Mouse (Mus musculus) hindbrain, embryonic 13.5 days (tissue): ENCODE measurements at regions not wholly inside any gene's neighbourhood (a gene's known extent, or its start where the extent isn't known, plus 50 kb on each side); places are given as distances from the start of the nearest gene placed in this dataset.
A peak's percentile ranks its signal among the peaks of the same experiment; 100 is the strongest.

Experiments used
- ATAC-seq: fragments of 200-750 bp; cut with Nextera tagmentation; 2 replicates; pipeline ENCODE4 v1.8.0; 2017; ENCODE audit warnings: moderate TSS enrichment; ENCODE audit not compliant: low FRiP score
- H3K27ac ChIP-seq: fragments of 300-500 bp; sonication (generic); 2 replicates; pipeline ENCODE4 v1.5.1; 2015; ENCODE audit warnings: inconsistent platforms, mild to moderate bottlenecking, moderate library complexity
- H3K27me3 ChIP-seq: fragments of 300-500 bp; sonication (generic); 2 replicates; pipeline ENCODE4 v1.6.1; 2015; ENCODE audit warnings: mild to moderate bottlenecking, inconsistent platforms
- H3K36me3 ChIP-seq: fragments of 300-500 bp; sonication (generic); 2 replicates; pipeline ENCODE4 v1.6.1; 2015; ENCODE audit warnings: mild to moderate bottlenecking, inconsistent platforms
- H3K4me1 ChIP-seq: fragments of 300-500 bp; sonication (generic); replicated peaks from 2 replicates; pipeline ENCODE4 v1.6.1; 2015; ENCODE audit warnings: inconsistent platforms
- H3K4me2 ChIP-seq: fragments of 300-500 bp; sonication (generic); 2 replicates; pipeline ENCODE4 v1.6.1; 2015; ENCODE audit warnings: inconsistent platforms, mild to moderate bottlenecking, moderate library complexity
- H3K4me3 ChIP-seq: fragments of 300-500 bp; sonication (generic); 2 replicates; pipeline ENCODE4 v1.5.1; 2015; ENCODE audit warnings: mild to moderate bottlenecking, inconsistent platforms
- H3K9ac ChIP-seq: fragments of 300-500 bp; sonication (generic); 2 replicates; pipeline ENCODE4 v1.6.1; 2015; ENCODE audit warnings: mild to moderate bottlenecking, inconsistent platforms
- H3K9me3 ChIP-seq: fragments of 300-500 bp; sonication (generic); 2 replicates; pipeline ENCODE4 v1.6.1; 2016; ENCODE audit warnings: inconsistent platforms
- WGBS: fragments of 180-500 bp; shearing (Covaris S2); methylation state at CpG from one replicate; pipeline ENCODE4 v1.1.7; 2015; 5-methylcytosine and 5-hydroxymethylcytosine counted together

DNA sequence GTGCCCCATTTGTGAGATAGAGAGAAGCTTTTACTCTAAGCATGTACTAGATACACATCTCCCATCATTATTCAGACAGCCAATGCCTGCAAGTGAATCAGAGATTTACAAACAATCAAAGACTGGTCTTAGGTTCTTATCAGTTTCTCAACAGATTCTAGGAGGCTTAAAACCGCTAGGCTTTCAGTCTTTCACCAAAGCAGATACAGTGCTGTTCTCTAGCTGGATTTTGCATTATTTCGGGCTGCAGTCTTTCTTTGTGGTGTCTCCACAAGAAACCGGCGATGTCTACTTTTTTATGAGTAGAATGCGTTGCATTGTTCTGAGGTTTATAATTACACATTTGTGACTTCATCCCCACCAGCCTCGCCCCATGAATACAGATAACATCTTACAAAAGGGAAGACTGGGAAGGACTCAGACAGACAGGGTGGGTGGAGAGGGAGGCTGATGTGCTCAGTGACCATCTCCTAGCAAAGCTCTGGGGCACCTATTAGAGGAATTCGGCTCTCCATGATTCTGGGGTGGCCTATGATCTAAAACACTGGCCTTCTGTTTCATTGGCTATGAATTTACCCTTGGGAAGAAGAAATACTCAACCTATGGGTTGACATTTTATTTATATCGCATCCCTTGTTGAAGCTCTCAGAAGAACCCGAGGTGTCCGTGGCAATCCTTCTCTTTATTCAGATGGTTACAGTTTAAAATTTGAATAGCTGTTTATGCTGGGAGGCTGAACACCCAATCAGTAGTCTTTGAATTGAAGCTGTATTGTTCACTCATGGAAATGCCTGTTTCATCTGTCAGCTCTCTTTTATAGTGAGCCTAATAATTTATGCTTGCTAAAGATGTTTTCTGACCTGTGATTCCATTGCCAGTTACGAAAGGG lies 343.8 kb downstream of the Tmem161b start:
- peaks cover 14% of the 10 kb centered on the region for H3K4me1 ChIP-seq
- H3K4me3 ChIP-seq, result no peak overlapping the region
- peak; percentile 93 for ATAC-seq
- H3K9ac ChIP-seq, result no peak overlapping the region
- H3K27ac ChIP-seq, result peak overlapping the region; percentile 84
- peak overlapping the region; percentile 33; the same call in 1 of the 2 replicates for H3K4me2 ChIP-seq
- H3K27me3 ChIP-seq, result no peaks in the 10 kb centered on the region
- H3K9me3 ChIP-seq, result no peaks in the 10 kb centered on the region
- no peaks in the 10 kb centered on the region for H3K36me3 ChIP-seq
- WGBS, result 28% methylated on average over 11 of the region's 11 CpGs

DNA sequence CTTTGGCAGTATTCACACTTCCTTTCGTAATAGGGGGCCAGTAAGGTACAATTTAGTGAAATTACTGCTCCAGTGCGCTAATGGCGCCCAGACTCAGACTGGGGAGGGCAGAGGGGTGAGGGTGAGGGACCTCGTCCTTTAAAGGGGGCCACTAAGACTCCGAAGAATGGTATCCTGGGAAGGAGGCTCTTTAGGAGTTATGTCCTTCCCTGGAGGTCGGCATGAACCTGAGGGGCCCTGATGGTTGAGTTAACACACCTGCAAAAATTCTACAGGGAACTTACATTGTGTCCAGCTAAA lies 344.4 kb downstream of the Tmem161b start:
- ATAC-seq, result peak; percentile 55
- Histone ChIP-seq H3K4me1 (peaks cover 17% of the 10 kb centered on the region), H3K36me3 (no peaks in the 10 kb centered on the region), H3K9ac (no peak overlapping the region), H3K27ac (peak overlapping the region; percentile 84), H3K9me3 (no peaks in the 10 kb centered on the region), H3K4me2 (peak overlapping the region; percentile 33; the same call in 1 of the 2 replicates), H3K27me3 (no peaks in the 10 kb centered on the region), H3K4me3 (no peak overlapping the region)
- 41% methylated on average over 6 of the region's 6 CpGs for whole genome bisulfite sequencing

DNA sequence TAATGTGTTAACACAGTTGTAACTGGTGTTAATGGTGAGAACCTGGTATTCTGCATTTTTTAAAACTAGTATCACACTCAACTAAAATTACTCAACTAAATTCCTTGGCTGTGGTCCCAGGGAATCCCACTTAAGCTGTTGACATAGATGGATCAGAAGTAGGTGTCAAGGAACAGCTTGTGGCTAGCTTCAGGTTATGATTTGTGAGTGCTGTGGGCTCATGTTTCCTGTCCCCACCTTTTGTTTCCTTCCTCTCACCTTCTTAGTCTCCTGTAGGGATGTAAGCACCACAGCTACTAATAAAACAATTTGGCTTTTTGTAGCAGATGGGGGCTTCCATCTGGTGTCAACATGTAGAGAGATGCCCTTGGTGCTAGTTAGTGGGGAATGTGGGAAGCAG lies 347.3 kb downstream of the Tmem161b start:
- ATAC-seq, result no peak
- Histone ChIP-seq H3K27me3 (no peaks in the 10 kb centered on the region), H3K27ac (peak overlapping the region; percentile 66), H3K4me1 (peaks cover 21% of the 10 kb centered on the region), H3K4me2 (no peak overlapping the region), H3K9me3 (no peaks in the 10 kb centered on the region), H3K36me3 (no peaks in the 10 kb centered on the region), H3K9ac (no peak overlapping the region), H3K4me3 (no peak overlapping the region)

DNA sequence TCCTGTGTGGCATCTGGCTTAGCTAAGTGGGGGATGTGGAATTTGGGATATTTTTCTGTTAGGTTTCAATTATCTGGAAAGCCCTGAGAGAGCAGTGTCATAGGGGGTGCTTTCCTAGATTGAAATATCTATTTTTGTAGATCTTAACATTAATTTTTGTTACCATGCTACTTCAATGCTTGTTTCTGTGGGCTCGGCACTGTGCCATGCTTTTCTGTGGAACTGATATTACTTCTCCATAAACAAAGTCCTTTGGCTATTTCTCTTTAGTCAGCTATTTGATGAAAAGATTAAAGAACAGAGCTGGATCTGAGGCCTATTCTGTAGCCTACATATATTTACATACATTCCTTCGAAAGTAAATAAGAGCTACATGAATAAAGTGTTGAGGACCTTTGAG lies 348.1 kb downstream of the Tmem161b start:
- peaks cover 21% of the 10 kb centered on the region for H3K4me1 ChIP-seq
- 41% methylated on average over 2 of the region's 2 CpGs for WGBS
- no peak overlapping the region for H3K4me2 ChIP-seq
- no peaks in the 10 kb centered on the region for H3K9me3 ChIP-seq
- no peak overlapping the region for H3K9ac ChIP-seq
- peak overlapping the region; percentile 79 for H3K27ac ChIP-seq
- no peaks in the 10 kb centered on the region for H3K27me3 ChIP-seq
- H3K4me3 ChIP-seq, result no peak overlapping the region
- ATAC-seq, result no peak
- no peaks in the 10 kb centered on the region for H3K36me3 ChIP-seq

GRCm38 (mm10) chr13:84570984-84571844 lies 349.1 kb downstream of the Tmem161b start:
- Histone ChIP-seq H3K27me3 (no peaks in the 10 kb centered on the region), H3K4me2 (peak overlapping the region; percentile 33), H3K9me3 (no peaks in the 10 kb centered on the region), H3K27ac (peak overlapping the region; percentile 79), H3K9ac (no peak overlapping the region), H3K4me1 (peaks cover 16% of the 10 kb centered on the region), H3K36me3 (no peaks in the 10 kb centered on the region), H3K4me3 (no peak overlapping the region)
- WGBS, result 3% methylated on average over 10 of the region's 10 CpGs
- peak; percentile 97 for ATAC-seq

DNA sequence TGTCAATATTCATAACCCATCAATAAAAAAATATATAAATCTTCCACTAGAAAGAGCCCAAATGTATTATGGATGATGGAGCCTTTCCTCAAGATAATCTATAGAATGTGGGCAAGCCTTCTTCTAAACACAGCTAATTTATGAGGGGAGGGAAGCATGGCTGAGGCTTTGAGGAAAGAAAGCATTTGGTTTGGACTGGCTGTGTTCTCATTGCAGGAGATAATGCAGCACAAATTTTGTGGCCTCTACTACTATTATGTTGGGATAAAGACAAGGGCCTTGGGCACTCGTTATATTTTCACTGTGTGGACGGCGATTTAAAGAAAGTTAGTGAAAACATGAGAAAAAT lies 349.7 kb downstream of the Tmem161b start:
- H3K36me3 ChIP-seq, result no peaks in the 10 kb centered on the region
- peak; percentile 62 for ATAC-seq
- H3K9me3 ChIP-seq, result no peaks in the 10 kb centered on the region
- no peaks in the 10 kb centered on the region for H3K27me3 ChIP-seq
- H3K4me1 ChIP-seq, result peaks cover 12% of the 10 kb centered on the region
- H3K4me2 ChIP-seq, result peak overlapping the region; percentile 33; the same call in 1 of the 2 replicates
- no peak overlapping the region for H3K4me3 ChIP-seq
- 20% methylated on average over 3 of the region's 3 CpGs for WGBS
- no peak overlapping the region for H3K9ac ChIP-seq
- peak overlapping the region; percentile 79 for H3K27ac ChIP-seq

GRCm38 (mm10) chr13:84572231-84572630 lies 350.1 kb downstream of the Tmem161b start:
- H3K4me1 ChIP-seq, result peaks cover 12% of the 10 kb centered on the region
- 69% methylated on average over 2 of the region's 2 CpGs for WGBS
- H3K4me3 ChIP-seq, result no peak overlapping the region
- H3K9ac ChIP-seq, result no peak overlapping the region
- H3K9me3 ChIP-seq, result no peaks in the 10 kb centered on the region
- peak overlapping the region; percentile 79; the same call in 1 of the 2 replicates for H3K27ac ChIP-seq
- ATAC-seq, result no peak
- H3K4me2 ChIP-seq, result no peak overlapping the region
- H3K27me3 ChIP-seq, result no peaks in the 10 kb centered on the region
- H3K36me3 ChIP-seq, result no peaks in the 10 kb centered on the region

DNA sequence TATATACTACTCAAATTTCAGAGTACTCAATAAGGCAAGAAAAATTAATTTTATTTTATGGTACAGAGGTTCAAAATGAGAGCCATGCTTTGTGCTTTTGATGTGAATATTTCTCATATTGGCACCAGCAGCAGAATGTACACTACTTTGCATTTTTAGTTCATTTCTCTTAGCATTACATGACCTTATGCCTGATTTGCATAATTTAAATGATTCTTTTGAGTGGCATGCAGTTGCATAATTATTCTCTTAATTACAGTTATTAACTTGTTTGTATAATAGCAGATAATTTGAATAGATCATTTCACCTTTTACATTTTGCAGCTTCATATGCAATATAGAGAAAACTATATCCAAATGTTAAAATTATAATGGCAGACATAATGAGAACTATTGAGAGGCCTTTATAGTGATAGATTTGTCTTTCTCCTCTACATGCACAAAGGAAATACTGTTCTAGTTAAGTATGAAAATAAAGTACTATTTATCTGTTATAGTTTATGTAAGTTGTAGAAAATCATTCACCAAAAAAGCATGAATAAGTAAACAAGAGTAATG lies 374.6 kb downstream of the Tmem161b start:
- Histone ChIP-seq H3K4me1 (no peaks in the 10 kb centered on the region), H3K9ac (no peak overlapping the region), H3K27ac (no peak overlapping the region), H3K9me3 (no peaks in the 10 kb centered on the region), H3K4me2 (no peak overlapping the region), H3K27me3 (no peaks in the 10 kb centered on the region), H3K4me3 (no peak overlapping the region), H3K36me3 (no peaks in the 10 kb centered on the region)
- ATAC-seq, result no peak

DNA sequence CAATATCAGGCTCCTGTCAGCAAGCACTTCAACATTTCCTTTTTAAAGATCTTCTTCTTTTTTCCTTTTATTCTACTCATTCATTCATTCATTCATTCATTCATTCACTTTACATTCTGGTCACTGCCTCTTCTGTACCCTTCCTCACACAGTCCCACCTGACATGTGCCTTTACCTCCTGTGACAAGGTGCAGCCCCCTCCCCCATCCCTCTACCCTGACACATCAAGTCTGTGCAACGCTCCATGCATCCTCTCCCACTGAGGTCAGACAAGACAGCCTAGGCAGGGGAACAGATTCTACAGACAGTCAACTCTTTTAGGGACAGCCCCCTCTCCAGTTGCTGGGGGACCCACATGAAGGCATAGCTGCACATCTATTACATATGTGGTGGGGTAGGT lies 380.5 kb downstream of the Tmem161b start:
- no peaks in the 10 kb centered on the region for H3K4me1 ChIP-seq
- H3K4me3 ChIP-seq, result no peak overlapping the region
- peaks cover 9% of the 10 kb centered on the region; the same call in 1 of the 2 replicates for H3K9me3 ChIP-seq
- no peak overlapping the region for H3K27ac ChIP-seq
- no peaks in the 10 kb centered on the region for H3K36me3 ChIP-seq
- 97% methylated on average over 1 of the region's 1 CpGs for WGBS
- no peak overlapping the region for H3K4me2 ChIP-seq
- ATAC-seq, result no peak
- H3K9ac ChIP-seq, result no peak overlapping the region
- no peaks in the 10 kb centered on the region for H3K27me3 ChIP-seq

GRCm38 (mm10) chr13:84612497-84612896 lies 390.4 kb downstream of the Tmem161b start:
- H3K4me2 ChIP-seq, result no peak overlapping the region
- no peaks in the 10 kb centered on the region for H3K27me3 ChIP-seq
- H3K9ac ChIP-seq, result no peak overlapping the region
- H3K9me3 ChIP-seq, result no peaks in the 10 kb centered on the region
- 4% methylated on average over 4 of the region's 4 CpGs for WGBS
- H3K36me3 ChIP-seq, result no peaks in the 10 kb centered on the region
- peaks cover 4% of the 10 kb centered on the region; the same call in 1 of the 2 replicates for H3K4me1 ChIP-seq
- no peak overlapping the region for H3K27ac ChIP-seq
- no peak for ATAC-seq
- H3K4me3 ChIP-seq, result no peak overlapping the region

GRCm38 (mm10) chr13:84613004-84613403 lies 390.9 kb downstream of the Tmem161b start:
- ATAC-seq, result 0 out of 2 replicates have a peak, but pooled peaks have one; percentile 57

GRCm38 (mm10) chr13:84624691-84625090 lies 402.6 kb downstream of the Tmem161b start:
- Histone ChIP-seq H3K27me3 (no peaks in the 10 kb centered on the region), H3K4me2 (no peak overlapping the region), H3K36me3 (no peaks in the 10 kb centered on the region), H3K4me1 (0 out of 2 replicates have a peak, but pooled peaks cover 4% of the 10 kb centered on the region), H3K27ac (no peak overlapping the region), H3K9me3 (no peaks in the 10 kb centered on the region), H3K4me3 (no peak overlapping the region), H3K9ac (no peak overlapping the region)
- WGBS, result 42% methylated on average over 5 of the region's 5 CpGs
- ATAC-seq, result no peak

More at GRCm38 (mm10) chr13:84613004-84613403, 390.9 kb downstream of the Tmem161b start:
- no peak overlapping the region for H3K4me3 ChIP-seq
- H3K9me3 ChIP-seq, result no peaks in the 10 kb centered on the region
- H3K27ac ChIP-seq, result peak overlapping the region; percentile 48; the same call in 1 of the 2 replicates
- H3K36me3 ChIP-seq, result no peaks in the 10 kb centered on the region
- peaks cover 4% of the 10 kb centered on the region; the same call in 1 of the 2 replicates for H3K4me1 ChIP-seq
- 5% methylated on average over 2 of the region's 2 CpGs for WGBS
- no peak overlapping the region for H3K4me2 ChIP-seq
- H3K9ac ChIP-seq, result no peak overlapping the region
- no peaks in the 10 kb centered on the region for H3K27me3 ChIP-seq
